Mouse (Mus musculus) heart, postnatal 36 days (tissue): ENCODE data around the gene Rfk. TPM values are rescaled to one million over a fixed set of nuclear protein-coding genes. Genes with fewer than 3 reads are reported as not detected.

Source experiments
- DNase-seq, 2 experiments: peaks; one replicate each; pipeline ENCODE4 v3.0.0; 2021 to 2022
- intact Hi-C: fragments of 180-260 bp; cut with DNase I; formaldehyde crosslinking; loops from one replicate; pipeline ENCODE4 v1.15.1; 2025
- total RNA-seq, 2 experiments: library from RNA; stranded (reverse); gene quantifications; 2 replicates each; pipeline ENCODE4 v1.2.3; 2021

The Rfk gene
- total RNA-seq: 10 to 100 TPM; 66.1 to 74.6 TPM

- peak; percentile 92 to 94 for DNase-seq
- intact Hi-C loops: loop anchor here (5.0 to 10.0 kb wide), 2 partner anchors 443 to 609 kb away; partner anchors contain the start of genes Pcsk5 and Vps13a
These were observed at the start of gene Rfk for GRCm38 (mm10) chr19:17393841-17394591. Rfk (plus strand) TSS chr19:17394043.

- no peak for DNase-seq
These were observed 49.0 kb upstream of the Rfk start for GRCm38 (mm10) chr19:17344881-17345280.

GRCm38 (mm10) chr19:17346716-17347474 is 46.9 kb upstream of the Rfk start:
- no peak for DNase-seq
- intact Hi-C loops: no loop called here

More at GRCm38 (mm10) chr19:17344881-17345280, 49.0 kb upstream of the Rfk start:
- intact Hi-C loops: no loop called here

GRCm38 (mm10) chr19:17347852-17348251 is 46.0 kb upstream of the Rfk start:
- DNase-seq: no peak
- intact Hi-C loops: no loop called here

- intact Hi-C loops: no loop called here
- DNase-seq: no peak
These were observed 40.1 kb upstream of the Rfk start for GRCm38 (mm10) chr19:17353727-17354126.

- intact Hi-C loops: no loop called here
- no peak for DNase-seq
These were observed 39.5 kb upstream of the Rfk start for GRCm38 (mm10) chr19:17354362-17354761.

GRCm38 (mm10) chr19:17354797-17355196 is 39.0 kb upstream of the Rfk start:
- intact Hi-C loops: loop anchor here (5.0 kb wide), 1 partner anchor 132 kb away; no protein-coding TSS in a partner anchor
- no peak for DNase-seq

- no peak for DNase-seq
- intact Hi-C loops: loop anchor here (5.0 kb wide), 1 partner anchor 133 kb away; no protein-coding TSS in a partner anchor
These were observed 38.5 kb upstream of the Rfk start for GRCm38 (mm10) chr19:17355361-17355760.

GRCm38 (mm10) chr19:17355950-17356867 is 37.6 kb upstream of the Rfk start:
- DNase-seq: peak; percentile 74 to 75
- intact Hi-C loops: loop anchor here (5.0 kb wide), 1 partner anchor 134 kb away; no protein-coding TSS in a partner anchor

GRCm38 (mm10) chr19:17356932-17357331 is 36.9 kb upstream of the Rfk start:
- intact Hi-C loops: loop anchor here (5.0 kb wide), 1 partner anchor 135 kb away; no protein-coding TSS in a partner anchor
- DNase-seq: no peak

- DNase-seq: no peak
- intact Hi-C loops: loop anchor here (5.0 kb wide), 1 partner anchor 135 kb away; no protein-coding TSS in a partner anchor
These were observed 36.5 kb upstream of the Rfk start for GRCm38 (mm10) chr19:17357391-17357790.

GRCm38 (mm10) chr19:17359315-17359890 is 34.4 kb upstream of the Rfk start:
- intact Hi-C loops: loop anchor here (5.0 kb wide), 1 partner anchor 137 kb away; no protein-coding TSS in a partner anchor
- DNase-seq: no peak

- intact Hi-C loops: no loop called here
These were observed 32.7 kb upstream of the Rfk start for GRCm38 (mm10) chr19:17361181-17361580.

GRCm38 (mm10) chr19:17364741-17365140 is 29.1 kb upstream of the Rfk start:
- DNase-seq: peak in 1 of 2 experiments; percentile 42
- intact Hi-C loops: loop anchor here (2.0 kb wide), 2 partner anchors 202 to 240 kb away; no protein-coding TSS in a partner anchor

More at GRCm38 (mm10) chr19:17361181-17361580, 32.7 kb upstream of the Rfk start:
- DNase-seq: no peak

GRCm38 (mm10) chr19:17366364-17367090 is 27.3 kb upstream of the Rfk start:
- DNase-seq: no peak
- intact Hi-C loops: no loop called here

GRCm38 (mm10) chr19:17368557-17368956 is 25.3 kb upstream of the Rfk start:
- no peak for DNase-seq
- intact Hi-C loops: no loop called here

GRCm38 (mm10) chr19:17369581-17369980 is 24.3 kb upstream of the Rfk start:
- intact Hi-C loops: no loop called here
- no peak for DNase-seq

GRCm38 (mm10) chr19:17372701-17373100 is 21.1 kb upstream of the Rfk start, which contains the start of gene Gcnt1:
Gcnt1 (minus strand) TSS chr19:17372844.
- intact Hi-C loops: no loop called here

GRCm38 (mm10) chr19:17378845-17379244 is 15.0 kb upstream of the Rfk start:
- intact Hi-C loops: no loop called here
- DNase-seq: no peak

More at GRCm38 (mm10) chr19:17372701-17373100, 21.1 kb upstream of the Rfk start, which contains the start of gene Gcnt1:
- DNase-seq: no peak
